Mouse (Mus musculus): ENCODE data around the gene Gm21366. TPM values are rescaled to one million over a fixed set of nuclear protein-coding genes. Genes with fewer than 3 reads are reported as not detected.

The Gm21366 gene
- not detected for total RNA-seq (2023)

GRCm38 (mm10) chrY:22861156-22861555 is at the start of gene Gm21366:
Gene Gm21366, minus strand, starts transcription at chrY:22861256.

Data from B cell, adult 67 days (primary cell).